Mouse (Mus musculus) embryonic facial prominence, embryonic 12.5 days (tissue): ENCODE data around the gene Wwp2. TPM values are rescaled to one million over a fixed set of nuclear protein-coding genes. Genes with fewer than 3 reads are reported as not detected.

Experiments used
- ATAC-seq: fragments of 200-750 bp; cut with Nextera tagmentation; 2 replicates; pipeline ENCODE4 v1.8.0; 2017; ENCODE audit not compliant: insufficient number of reproducible peaks, insufficient read depth, low FRiP score, low TSS enrichment
- H3K27ac ChIP-seq: fragments of 300-500 bp; sonication (generic); 2 replicates; pipeline ENCODE4 v1.5.1; 2016; ENCODE audit warnings: mild to moderate bottlenecking
- H3K27me3 ChIP-seq: fragments of 300-500 bp; sonication (generic); 2 replicates; pipeline ENCODE4 v1.6.1; 2016; ENCODE audit warnings: mild to moderate bottlenecking, moderate library complexity
- H3K36me3 ChIP-seq: fragments of 300-500 bp; sonication (generic); 2 replicates; pipeline ENCODE4 v1.6.1; 2016; ENCODE audit warnings: mild to moderate bottlenecking
- H3K4me1 ChIP-seq: fragments of 300-500 bp; sonication (generic); 2 replicates; pipeline ENCODE4 v1.6.1; 2016
- H3K4me2 ChIP-seq: fragments of 300-500 bp; sonication (generic); replicated peaks from 2 replicates; pipeline ENCODE4 v1.6.1; 2016; ENCODE audit warnings: mild to moderate bottlenecking, moderate library complexity
- H3K4me3 ChIP-seq: fragments of 300-500 bp; sonication (generic); 2 replicates; pipeline ENCODE4 v1.5.1; 2016; ENCODE audit warnings: mild to moderate bottlenecking
- H3K9ac ChIP-seq: fragments of 300-500 bp; sonication (generic); 2 replicates; pipeline ENCODE4 v1.6.1; 2016; ENCODE audit warnings: mild to moderate bottlenecking, moderate library complexity
- H3K9me3 ChIP-seq: fragments of 300-500 bp; sonication (generic); 2 replicates; pipeline ENCODE4 v1.6.1; 2016; ENCODE audit warnings: mild to moderate bottlenecking, moderate library complexity
- WGBS: fragments of 180-500 bp; shearing (Covaris S2); methylation state at CpG from one replicate; pipeline ENCODE4 v1.1.7; 2016; 5-methylcytosine and 5-hydroxymethylcytosine counted together
- polyA plus RNA-seq: library from polyadenylated mRNA; unstranded; fragments of >200 nt; fragmentation: Nextera tagmentation; extraction: Ambion mirVana; gene quantifications from 2 replicates; pipeline ENCODE4 v1.2.1, GENCODE M21; 2016

The Wwp2 gene
- polyA plus RNA-seq, 1 experiment from 2014 or later = 160 TPM

- Histone ChIP-seq H3K36me3 (no peaks in the 10 kb centered on the region), H3K4me1 (peaks cover 38% of the 10 kb centered on the region), H3K27ac (peak overlapping the region; percentile 70), H3K9me3 (no peaks in the 10 kb centered on the region), H3K4me2 (peak overlapping the region; percentile 27), H3K4me3 (no peak overlapping the region), H3K27me3 (no peaks in the 10 kb centered on the region), H3K9ac (no peak overlapping the region)
- ATAC-seq = no peak
- WGBS = 28% methylated on average over 6 of the region's 6 CpGs
Measured at GRCm38 (mm10) chr8:107497708-107498107, 61.5 kb downstream of the Wwp2 start.

- H3K27me3 ChIP-seq = no peaks in the 10 kb centered on the region
- H3K9ac ChIP-seq = no peak overlapping the region
- peak overlapping the region; percentile 70 for H3K27ac ChIP-seq
- H3K9me3 ChIP-seq = no peaks in the 10 kb centered on the region
- no peak for ATAC-seq
- H3K4me2 ChIP-seq = no peak overlapping the region
- no peak overlapping the region for H3K4me3 ChIP-seq
- 36% methylated on average over 1 of the region's 1 CpGs for WGBS
- H3K4me1 ChIP-seq = peaks cover 45% of the 10 kb centered on the region
- no peaks in the 10 kb centered on the region for H3K36me3 ChIP-seq
Measured at GRCm38 (mm10) chr8:107498390-107498789, 62.2 kb downstream of the Wwp2 start.

DNA sequence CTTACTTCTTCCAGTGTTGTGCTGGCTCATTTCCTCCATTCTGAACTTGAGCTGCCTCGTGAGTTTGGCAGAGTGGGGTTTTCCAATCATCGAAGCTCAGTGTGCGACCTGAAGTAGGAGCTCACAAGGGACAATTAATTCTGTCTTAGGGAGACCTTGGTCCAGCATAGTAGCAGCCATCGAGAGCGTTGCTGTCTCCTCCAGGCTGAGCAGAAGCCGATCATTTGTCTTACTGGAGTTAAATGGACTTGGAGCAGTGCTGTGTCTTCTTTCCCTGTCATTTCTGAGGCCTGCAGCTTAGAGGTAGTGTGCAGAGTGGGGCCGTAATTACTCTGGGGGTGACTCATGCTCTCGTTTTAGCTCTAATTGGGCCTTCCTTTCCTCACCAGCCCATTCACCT, 62.6 kb downstream of the Wwp2 start:
- Histone ChIP-seq H3K4me3 (no peak overlapping the region), H3K9me3 (no peaks in the 10 kb centered on the region), H3K27ac (peak overlapping the region; percentile 70), H3K4me1 (peaks cover 49% of the 10 kb centered on the region), H3K27me3 (no peaks in the 10 kb centered on the region), H3K36me3 (no peaks in the 10 kb centered on the region), H3K9ac (no peak overlapping the region), H3K4me2 (no peak overlapping the region)
- ATAC-seq = no peak
- WGBS = 53% methylated on average over 8 of the region's 8 CpGs

- WGBS = 87% methylated on average over 3 of the region's 3 CpGs
- H3K4me1 ChIP-seq = peaks cover 49% of the 10 kb centered on the region
- no peaks in the 10 kb centered on the region for H3K36me3 ChIP-seq
- no peak for ATAC-seq
- H3K9me3 ChIP-seq = no peaks in the 10 kb centered on the region
- H3K4me2 ChIP-seq = no peak overlapping the region
- H3K4me3 ChIP-seq = no peak overlapping the region
- no peaks in the 10 kb centered on the region for H3K27me3 ChIP-seq
- H3K27ac ChIP-seq = no peak overlapping the region
- no peak overlapping the region for H3K9ac ChIP-seq
Measured at GRCm38 (mm10) chr8:107499519-107499918, 63.4 kb downstream of the Wwp2 start.

- Histone ChIP-seq H3K4me2 (no peak overlapping the region), H3K27me3 (no peaks in the 10 kb centered on the region), H3K4me3 (no peak overlapping the region), H3K9me3 (no peaks in the 10 kb centered on the region), H3K36me3 (peaks cover 6% of the 10 kb centered on the region; the same call in 1 of the 2 replicates), H3K9ac (no peak overlapping the region), H3K27ac (peak overlapping the region; percentile 74), H3K4me1 (peaks cover 43% of the 10 kb centered on the region)
- no peak for ATAC-seq
- WGBS = 75% methylated on average over 8 of the region's 8 CpGs
Measured at GRCm38 (mm10) chr8:107502407-107502806, 66.2 kb downstream of the Wwp2 start.

DNA sequence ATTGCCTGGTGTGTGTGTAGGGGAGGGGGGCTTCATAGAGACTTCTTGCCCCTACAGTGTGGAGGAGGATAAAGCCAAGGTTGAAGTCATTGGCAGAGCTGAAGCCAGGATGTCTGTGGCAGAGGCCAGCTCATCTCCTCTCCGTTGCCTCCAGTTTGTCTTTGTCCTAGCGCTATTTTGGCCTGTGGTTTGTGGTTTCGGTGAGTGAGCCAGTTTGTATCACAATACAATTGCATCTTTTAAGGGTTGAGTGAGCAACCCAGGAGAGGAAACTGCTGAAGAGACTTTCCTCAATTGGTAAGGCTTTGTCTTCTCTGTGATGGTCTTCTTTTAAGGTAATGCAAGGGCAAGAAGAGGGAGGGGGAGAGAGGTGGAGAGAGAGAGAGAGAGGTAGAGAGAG, 66.8 kb downstream of the Wwp2 start:
- Histone ChIP-seq H3K36me3 (peaks cover 6% of the 10 kb centered on the region; the same call in 1 of the 2 replicates), H3K27ac (peak overlapping the region; percentile 74), H3K4me2 (no peak overlapping the region), H3K9ac (no peak overlapping the region), H3K4me1 (peaks cover 38% of the 10 kb centered on the region), H3K27me3 (no peaks in the 10 kb centered on the region), H3K4me3 (no peak overlapping the region), H3K9me3 (no peaks in the 10 kb centered on the region)
- WGBS = 68% methylated on average over 3 of the region's 3 CpGs
- no peak for ATAC-seq

DNA sequence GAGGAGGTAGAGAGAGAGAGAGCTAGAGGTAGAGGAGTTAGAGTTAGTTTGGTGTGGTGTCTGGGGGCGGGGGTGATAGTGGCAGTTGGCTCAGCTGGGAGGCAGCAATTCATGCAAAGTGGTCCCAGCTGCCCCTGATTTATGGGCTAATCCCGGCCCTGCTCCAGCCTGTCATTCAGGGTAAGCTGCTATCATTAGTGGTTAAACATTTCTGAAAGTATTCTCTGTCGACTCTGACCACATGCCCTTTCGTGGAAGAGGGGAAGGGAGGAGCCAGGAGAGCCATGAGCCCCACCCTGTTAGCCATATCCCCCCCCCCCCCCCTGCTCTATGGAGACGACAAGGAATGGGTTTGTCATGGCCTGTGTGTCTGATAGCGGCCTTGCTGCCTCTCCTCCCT, 67.2 kb downstream of the Wwp2 start:
- peak overlapping the region; percentile 74 for H3K27ac ChIP-seq
- H3K36me3 ChIP-seq = peaks cover 6% of the 10 kb centered on the region; the same call in 1 of the 2 replicates
- peaks cover 33% of the 10 kb centered on the region for H3K4me1 ChIP-seq
- no peak overlapping the region for H3K4me3 ChIP-seq
- H3K9me3 ChIP-seq = no peaks in the 10 kb centered on the region
- H3K4me2 ChIP-seq = no peak overlapping the region
- no peaks in the 10 kb centered on the region for H3K27me3 ChIP-seq
- no peak overlapping the region for H3K9ac ChIP-seq
- WGBS = 6% methylated on average over 6 of the region's 6 CpGs
- ATAC-seq = peak; percentile 50

DNA sequence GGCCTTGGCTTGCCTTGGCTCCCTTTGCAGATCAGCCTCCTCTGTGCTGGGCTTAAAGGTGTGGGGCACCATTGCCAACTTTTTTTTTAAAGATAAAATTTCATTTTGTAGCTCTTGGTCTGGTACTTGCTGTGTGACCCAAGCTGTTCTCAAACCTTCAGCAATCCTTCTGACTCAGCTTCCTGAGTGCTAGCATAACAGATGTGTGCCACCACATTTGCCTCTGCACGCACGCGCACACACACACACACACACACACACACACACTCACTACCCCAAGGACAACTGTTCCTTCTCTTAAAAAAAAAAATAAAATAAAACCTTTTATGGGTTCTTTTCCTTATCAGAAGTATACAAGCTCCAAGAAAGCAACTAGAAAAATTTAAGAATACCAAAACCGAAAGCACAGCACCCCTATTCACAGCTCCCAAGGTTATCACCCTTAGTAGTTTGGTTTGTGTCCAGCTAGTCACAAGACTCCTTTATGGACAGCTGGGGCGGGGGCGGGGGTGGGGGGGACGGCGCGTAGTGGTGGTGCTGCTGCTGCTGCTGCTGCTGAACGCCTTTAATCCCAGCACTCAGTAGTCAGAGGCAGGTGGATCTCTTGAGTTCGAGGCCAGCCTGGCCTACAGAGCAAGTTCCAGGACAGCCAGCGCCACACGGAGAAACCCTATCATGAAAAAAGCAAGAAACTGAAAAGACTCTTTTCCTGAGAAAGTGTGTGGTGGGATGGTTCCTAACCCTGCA, 68.2 kb downstream of the Wwp2 start:
- Histone ChIP-seq H3K27ac (peak overlapping the region; percentile 74; the same call in 1 of the 2 replicates), H3K9ac (no peak overlapping the region), H3K4me3 (no peak overlapping the region), H3K36me3 (peaks cover 6% of the 10 kb centered on the region; the same call in 1 of the 2 replicates), H3K27me3 (no peaks in the 10 kb centered on the region), H3K4me2 (no peak overlapping the region), H3K9me3 (no peaks in the 10 kb centered on the region), H3K4me1 (peaks cover 24% of the 10 kb centered on the region)
- ATAC-seq = no peak
- WGBS = 85% methylated on average over 13 of the region's 13 CpGs

DNA sequence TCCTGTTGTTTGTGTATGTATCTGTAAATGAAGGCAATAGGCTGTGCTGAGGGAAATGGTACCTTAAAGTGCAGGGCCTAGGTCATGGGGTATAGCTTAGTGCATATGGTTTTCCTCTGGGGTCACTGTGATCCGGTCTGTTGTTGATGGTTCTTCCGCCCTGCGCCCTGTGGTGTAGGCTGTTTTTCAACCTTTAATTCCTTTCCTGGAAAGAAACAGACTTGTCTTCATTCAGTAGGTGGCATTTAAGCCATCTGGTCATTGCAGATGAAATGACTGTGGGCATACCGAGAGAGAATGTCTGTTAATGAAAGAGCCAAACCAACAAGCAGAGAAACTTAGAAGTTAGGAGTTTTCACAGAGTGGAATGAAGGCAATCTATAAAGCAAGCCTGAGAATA, 69.1 kb downstream of the Wwp2 start:
- no peak for ATAC-seq
- no peak overlapping the region for H3K9ac ChIP-seq

DNA sequence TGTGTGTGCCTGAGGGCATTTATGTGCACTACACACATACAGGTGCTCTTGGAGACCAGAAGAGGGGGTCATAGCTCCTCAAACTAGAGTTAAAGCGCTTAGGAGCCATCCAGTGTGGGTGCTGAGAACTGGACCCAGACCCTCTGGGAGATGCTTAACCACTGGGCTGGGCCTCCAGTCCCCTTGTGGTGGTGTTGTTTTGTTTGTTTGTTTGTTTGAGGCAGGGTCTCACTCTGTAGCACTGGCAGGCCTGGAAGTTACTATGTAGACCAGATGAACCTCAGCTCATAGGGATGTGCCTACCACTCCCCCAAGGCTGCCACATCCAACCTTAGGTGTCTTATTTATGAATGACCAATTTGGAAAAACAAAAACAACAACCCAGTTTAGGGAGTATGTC, 70.9 kb downstream of the Wwp2 start:
- Histone ChIP-seq H3K27ac (no peak overlapping the region), H3K9me3 (no peaks in the 10 kb centered on the region), H3K4me2 (no peak overlapping the region), H3K36me3 (peaks cover 6% of the 10 kb centered on the region; the same call in 1 of the 2 replicates), H3K9ac (no peak overlapping the region), H3K4me3 (no peak overlapping the region), H3K27me3 (no peaks in the 10 kb centered on the region), H3K4me1 (peaks cover 22% of the 10 kb centered on the region)
- ATAC-seq = no peak
- WGBS = 95% methylated on average over 1 of the region's 1 CpGs

More for the DNA sequence above, 69.1 kb downstream of the Wwp2 start:
- H3K27ac ChIP-seq = no peak overlapping the region
- peaks cover 22% of the 10 kb centered on the region for H3K4me1 ChIP-seq
- peaks cover 6% of the 10 kb centered on the region; the same call in 1 of the 2 replicates for H3K36me3 ChIP-seq
- WGBS = 70% methylated on average over 4 of the region's 4 CpGs
- no peak overlapping the region for H3K4me2 ChIP-seq
- H3K9me3 ChIP-seq = no peaks in the 10 kb centered on the region
- no peaks in the 10 kb centered on the region for H3K27me3 ChIP-seq
- H3K4me3 ChIP-seq = no peak overlapping the region

GRCm38 (mm10) chr8:107510204-107510603, 74.0 kb downstream of the Wwp2 start:
- Histone ChIP-seq H3K27ac (no peak overlapping the region), H3K4me3 (no peak overlapping the region), H3K36me3 (peaks cover 6% of the 10 kb centered on the region; the same call in 1 of the 2 replicates), H3K4me1 (peaks cover 4% of the 10 kb centered on the region), H3K9me3 (no peaks in the 10 kb centered on the region), H3K4me2 (no peak overlapping the region), H3K9ac (no peak overlapping the region), H3K27me3 (no peaks in the 10 kb centered on the region)
- no peak for ATAC-seq
- 90% methylated on average over 5 of the region's 5 CpGs for WGBS

GRCm38 (mm10) chr8:107510766-107511165, 74.6 kb downstream of the Wwp2 start:
- Histone ChIP-seq H3K27ac (no peak overlapping the region), H3K9ac (no peak overlapping the region), H3K9me3 (no peaks in the 10 kb centered on the region), H3K27me3 (no peaks in the 10 kb centered on the region), H3K36me3 (peaks cover 6% of the 10 kb centered on the region; the same call in 1 of the 2 replicates), H3K4me3 (no peak overlapping the region), H3K4me2 (no peak overlapping the region), H3K4me1 (0 out of 2 replicates have a peak, but pooled peaks cover 3% of the 10 kb centered on the region)
- no peak for ATAC-seq
- WGBS = 83% methylated on average over 3 of the region's 3 CpGs
